Mouse (Mus musculus) kidney, postnatal 10 days (tissue): ENCODE results near the gene Grin3b.

ENCODE experiments used
- DNase-seq: peaks from one replicate; pipeline ENCODE4 v3.0.0; 2021; ENCODE audit warnings: mixed read lengths

Grin3b gene

DNA sequence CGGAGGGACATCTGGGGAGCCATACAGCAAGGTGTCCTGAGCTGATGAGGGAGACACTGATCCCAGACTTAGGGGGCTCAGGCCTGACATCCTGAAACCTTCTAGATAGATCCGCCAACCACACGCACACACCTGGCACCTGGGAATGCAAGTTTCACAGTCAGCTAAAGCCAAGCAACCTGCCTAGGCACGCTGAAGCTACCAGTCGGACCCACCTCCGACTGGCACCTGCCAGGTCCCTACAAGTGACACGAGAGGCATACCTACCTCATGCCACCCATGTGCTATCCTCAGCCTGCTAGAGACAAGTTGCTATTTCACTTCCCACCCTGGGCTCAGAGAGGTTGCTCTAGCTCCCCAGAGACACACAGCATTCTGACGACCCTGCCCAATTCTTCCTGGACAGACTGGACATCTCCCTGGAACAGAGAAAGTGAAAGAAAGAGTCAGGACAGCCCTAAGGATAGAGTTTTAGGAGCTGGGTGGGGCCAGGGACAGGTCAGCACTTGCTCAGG is 18.8 kb downstream of the Grin3b start:
- no peak for DNase-seq

DNA sequence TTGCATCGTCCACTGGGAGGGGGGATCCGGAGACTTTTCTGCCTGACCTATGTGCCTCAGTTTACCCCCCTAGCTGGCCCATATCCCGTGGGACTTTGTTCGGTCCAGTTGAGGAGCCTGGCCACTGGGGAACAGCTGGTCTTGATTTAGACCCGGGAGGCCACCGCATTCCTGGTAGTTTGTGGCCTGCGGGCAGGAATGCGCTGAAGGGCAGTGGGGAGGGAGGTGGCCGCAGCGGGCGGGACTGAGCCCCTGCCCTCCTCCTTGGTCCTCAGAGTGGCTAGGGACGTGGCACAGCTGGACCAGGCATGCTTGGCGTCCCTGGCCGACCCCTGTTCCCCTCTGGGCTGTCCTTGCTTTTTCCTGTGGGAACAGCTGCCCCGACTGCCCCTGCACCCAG is 19.4 kb downstream of the Grin3b start:
- DNase-seq, result peak; percentile 65

DNA sequence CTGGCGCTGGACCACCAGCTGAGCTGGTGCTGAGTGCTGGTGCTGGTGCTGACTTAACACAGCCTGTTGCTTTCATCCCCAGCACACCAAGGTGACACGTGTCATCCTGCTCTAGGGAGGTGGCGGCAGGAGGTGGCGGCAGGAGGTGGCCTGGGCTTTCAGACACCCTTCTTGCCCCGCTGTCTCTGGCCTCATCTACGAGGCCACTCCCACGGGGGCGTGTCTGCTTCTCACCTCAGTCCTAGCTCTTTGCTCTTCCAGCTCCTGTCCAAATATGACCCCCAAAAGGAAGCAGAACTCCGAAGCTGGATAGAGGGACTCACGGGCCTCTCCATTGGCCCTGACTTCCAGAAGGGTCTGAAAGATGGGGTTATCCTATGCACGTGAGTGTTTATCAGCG is 20.6 kb downstream of the Grin3b start:
- no peak for DNase-seq

DNA sequence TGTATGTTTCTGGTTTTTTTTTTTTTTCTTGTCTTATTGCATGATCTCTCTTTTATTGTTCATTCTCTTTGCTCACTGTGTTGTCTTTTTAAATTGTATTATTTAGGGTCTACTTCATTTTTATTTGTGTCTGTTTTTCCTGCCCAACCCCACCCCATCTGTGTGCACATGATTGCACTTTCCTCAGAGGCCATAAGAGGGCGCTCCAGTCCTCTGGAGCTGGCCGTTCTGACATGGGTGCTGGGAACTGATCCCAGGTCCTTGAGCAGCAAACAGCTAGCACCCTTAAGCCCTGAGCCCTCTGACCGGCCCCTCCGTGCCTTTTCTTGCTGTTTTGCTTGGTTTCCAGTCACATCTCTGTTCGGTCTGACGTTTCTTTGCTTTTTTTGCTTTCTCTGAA is 21.0 kb downstream of the Grin3b start:
- DNase-seq, result no peak

DNA sequence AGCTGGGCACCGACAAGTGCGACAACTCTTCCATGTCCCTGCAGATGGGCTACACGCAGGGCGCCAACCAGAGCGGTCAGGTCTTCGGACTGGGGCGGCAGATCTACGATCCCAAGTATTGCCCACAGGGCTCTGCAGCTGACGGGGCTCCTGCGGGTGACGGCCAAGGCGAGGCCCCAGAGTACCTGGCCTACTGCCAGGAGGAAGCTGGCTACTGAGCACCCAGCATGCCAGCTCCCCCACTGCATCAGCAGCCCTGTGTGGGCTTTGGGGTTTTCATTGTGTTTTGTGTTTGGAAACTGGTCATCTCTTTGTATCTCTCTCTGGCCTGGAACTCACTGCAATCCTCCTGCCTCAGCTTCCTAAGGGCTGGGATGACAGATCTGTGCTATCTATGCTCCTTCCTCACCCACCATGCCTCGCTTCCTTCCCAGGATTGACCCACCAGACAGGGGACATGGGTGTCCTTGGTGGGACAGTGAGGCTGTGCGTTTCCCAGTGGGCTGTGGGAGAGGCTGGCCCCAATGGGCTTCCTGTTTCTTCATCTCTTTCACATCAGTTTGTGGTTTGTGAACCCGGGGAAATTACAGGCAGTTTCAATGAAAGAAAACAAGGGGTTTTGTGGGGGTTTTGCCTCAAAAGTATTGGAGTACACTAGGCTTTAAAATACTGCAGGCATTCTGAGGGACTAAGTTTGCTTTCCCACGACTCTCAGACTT is 24.0 kb downstream of the Grin3b start:
- DNase-seq, result peak; percentile 71

DNA sequence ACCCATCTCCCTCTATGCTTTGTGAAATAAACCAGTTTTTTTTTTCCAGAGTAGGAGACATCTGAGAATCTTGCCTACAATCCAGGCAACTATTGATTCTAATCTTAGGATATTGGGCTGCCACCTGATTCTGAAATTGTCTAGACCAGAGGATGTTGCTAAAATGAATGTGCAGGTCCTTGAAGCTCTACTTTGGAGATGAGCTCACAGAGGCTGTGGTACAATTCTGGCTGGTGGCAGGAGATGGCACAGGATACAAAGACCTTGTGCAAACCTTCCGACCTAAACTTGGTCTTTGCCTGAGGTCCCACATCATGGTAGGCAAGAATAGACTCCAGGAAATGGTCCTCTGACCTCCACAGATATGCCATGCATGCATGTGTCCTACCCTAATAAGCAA is 25.1 kb downstream of the Grin3b start:
- DNase-seq, result no peak

DNA sequence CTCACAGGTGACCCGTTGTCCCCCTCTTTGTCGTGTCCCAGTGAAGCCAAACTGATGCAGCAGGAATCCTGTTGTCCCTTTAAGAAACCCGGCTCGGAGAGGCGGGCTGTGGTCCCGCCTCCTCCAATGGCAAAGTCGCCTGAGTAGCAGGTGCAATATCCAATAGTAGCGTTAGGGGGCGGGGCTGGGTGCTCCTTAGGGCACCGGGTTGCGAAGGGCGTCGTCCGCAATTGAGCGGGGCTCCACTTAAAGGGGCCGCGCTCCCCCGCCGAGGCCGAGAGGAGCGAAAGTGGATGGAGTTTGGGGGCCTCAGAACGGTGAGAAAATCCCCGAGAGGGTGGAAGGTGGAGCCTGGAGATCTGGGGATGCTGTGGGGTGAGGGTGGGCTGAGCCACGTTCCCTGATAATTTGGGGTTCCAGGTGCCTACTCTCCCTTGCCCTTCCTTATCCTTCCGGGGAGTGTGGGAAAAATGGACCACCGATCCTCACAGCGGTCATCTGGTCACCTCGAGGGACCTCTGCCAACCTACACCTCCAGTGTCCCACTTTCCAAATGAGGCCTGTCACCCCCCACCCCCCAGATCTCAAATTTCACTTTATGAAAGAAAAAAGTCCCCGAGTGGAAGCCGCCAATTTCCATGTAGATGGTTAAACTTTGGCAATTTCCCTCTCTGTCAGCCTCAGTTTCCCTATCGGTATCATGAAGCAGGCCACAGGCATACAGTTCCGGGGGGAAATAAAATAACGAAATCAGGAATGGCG is 25.9 kb downstream of the Grin3b start, which contains the start of gene Abca7:
Abca7 (plus strand) TSS at position 223 of the 762 bp plus-strand sequence.
- DNase-seq, result peak; percentile 99

DNA sequence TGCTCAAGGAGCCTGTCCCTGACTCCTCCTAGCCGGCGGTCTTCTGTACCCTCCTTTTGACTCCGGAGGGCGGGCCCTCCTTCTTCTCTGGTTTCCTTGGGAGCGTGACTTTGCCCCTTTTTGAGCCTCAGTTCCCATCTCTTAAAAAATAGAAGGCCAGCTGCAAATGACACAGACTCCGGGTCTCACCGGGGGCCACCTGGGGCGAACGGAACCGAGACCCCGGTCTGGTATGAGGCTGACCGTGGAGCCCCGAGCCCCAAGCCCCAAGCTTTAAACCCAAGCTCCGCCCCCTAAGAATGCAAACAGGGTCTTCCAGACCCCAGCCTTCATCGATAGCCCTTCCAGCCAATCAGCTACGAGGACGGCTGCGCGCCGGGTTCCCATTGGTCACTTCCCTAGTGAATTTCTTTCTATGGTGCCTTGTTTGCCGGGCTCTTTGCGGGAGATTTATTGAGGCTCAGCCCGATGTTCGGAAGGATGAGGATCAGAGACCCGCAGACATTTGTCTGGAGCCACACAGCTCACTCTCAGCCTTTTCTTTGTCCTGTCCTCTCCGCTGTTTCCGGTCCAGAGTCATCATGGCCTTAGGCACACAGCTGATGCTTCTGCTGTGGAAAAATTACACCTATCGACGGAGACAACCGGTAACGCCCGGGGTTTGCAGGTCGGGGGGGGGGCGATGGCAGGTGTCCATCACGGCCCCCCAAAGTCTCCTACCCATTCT is 26.7 kb downstream of the Grin3b start:
- peak; percentile 82 for DNase-seq

DNA sequence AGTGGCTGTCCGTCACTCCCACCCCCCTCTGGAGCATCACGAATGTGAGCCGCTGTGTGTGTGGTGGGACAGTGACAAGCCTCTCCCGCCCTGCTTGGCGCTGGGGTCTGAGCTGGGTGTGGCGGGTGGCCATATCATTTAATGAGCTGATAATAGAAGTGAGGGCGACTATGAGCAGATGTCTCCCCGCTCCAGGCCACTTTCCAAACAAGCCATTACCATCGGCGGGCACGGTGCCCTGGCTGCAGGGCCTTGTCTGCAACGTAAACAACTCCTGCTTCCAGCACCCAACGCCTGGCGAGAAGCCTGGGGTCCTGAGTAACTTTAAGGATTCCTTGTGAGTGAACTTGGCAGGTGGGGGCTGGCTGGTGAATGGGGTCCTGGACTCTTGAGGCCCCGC is 27.3 kb downstream of the Grin3b start:
- DNase-seq, result no peak

DNA sequence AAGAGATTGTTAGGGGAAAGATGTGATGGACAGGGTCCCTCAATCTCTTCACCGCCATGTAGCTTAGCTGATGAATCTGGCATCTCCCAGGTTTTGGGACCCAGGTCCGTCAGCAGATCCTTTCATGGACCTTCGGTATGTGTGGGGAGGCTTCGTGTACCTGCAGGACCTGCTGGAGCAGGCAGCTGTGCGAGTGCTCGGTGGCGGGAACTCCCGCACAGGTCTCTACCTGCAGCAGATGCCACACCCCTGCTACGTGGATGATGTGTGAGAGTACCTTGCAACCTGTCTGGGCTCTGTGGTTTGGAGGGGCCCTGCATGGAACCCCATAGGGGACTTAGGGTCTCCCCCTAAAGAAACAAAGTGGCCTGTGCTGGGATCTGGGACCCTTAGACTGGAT is 31.4 kb downstream of the Grin3b start:
- DNase-seq, result no peak

DNA sequence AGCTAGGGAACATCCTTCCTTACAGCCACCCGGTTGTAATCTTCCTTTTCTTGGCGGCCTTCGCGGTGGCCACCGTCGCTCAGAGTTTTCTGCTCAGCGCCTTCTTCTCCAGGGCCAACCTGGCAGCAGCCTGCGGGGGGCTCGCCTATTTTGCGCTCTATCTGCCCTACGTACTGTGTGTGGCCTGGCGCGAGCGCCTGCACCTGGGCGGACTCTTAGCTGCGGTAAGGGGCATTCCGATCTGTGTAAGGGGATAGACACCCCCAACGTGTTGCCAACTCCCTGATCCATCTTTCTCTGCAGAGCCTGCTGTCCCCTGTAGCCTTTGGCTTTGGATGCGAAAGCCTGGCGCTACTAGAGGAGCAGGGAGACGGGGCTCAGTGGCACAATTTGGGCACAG is 32.3 kb downstream of the Grin3b start:
- DNase-seq, result no peak

DNA sequence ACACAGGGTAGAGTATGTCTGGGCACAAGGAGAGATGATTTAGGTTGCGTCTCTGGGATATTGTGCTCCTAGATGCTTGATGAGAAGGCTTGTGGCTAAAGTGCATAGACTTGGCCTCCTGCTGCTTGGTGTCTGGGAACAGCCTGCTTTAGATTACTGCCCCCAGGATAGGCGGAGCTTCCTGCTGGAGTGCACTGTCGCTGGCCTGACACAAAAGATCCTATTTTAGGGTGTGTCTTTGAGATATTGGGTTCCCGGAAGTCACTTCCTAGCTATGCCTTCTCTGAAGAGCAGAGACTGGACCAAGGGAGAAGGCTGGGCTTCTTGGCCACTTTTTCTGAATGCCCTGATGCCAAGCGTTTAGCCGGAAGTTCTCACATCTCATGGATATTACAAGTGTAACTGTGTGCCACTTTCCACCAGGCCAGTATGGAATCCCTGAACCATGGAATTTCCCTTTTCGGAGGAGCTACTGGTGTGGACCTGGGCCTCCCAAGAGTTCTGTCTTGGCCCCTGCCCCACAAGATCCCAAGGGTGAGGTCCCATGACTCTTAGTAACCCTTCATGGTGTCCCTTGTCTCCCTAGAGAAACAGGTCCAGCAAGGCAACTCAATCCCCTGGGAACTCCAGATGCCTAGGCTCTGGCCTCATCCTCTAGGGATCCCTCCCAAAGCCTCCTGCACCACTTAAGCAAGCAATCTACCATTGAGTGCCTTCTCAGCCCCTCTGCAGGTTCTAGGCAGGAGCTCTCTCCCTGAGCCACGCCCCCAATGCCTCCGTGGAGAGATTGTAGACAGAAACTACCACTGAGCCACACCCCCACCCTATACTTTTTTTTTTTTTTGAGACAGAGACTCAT is 33.1 kb downstream of the Grin3b start:
- peak; percentile 42 for DNase-seq

DNA sequence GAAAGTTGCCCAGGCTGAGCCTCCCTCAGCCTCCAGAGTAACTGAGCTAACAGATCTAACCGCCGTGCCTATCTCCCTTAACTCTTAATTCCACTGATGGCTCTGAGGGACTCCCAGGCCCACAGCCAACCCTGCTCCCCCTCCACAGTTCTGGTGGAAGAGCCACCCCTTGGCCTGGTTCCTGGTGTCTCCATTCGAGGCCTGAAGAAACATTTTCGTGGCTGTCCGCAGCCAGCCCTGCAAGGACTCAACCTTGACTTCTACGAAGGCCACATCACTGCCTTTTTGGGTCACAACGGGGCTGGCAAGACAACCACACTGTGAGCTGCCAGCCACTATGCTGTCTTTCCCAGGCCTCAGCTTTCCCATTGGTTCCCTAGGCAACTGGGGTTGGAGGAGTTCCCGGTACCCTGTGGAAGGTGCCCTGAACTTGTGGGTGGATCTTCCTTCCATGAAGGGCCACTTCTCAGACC is 33.8 kb downstream of the Grin3b start:
- DNase-seq, result no peak

DNA sequence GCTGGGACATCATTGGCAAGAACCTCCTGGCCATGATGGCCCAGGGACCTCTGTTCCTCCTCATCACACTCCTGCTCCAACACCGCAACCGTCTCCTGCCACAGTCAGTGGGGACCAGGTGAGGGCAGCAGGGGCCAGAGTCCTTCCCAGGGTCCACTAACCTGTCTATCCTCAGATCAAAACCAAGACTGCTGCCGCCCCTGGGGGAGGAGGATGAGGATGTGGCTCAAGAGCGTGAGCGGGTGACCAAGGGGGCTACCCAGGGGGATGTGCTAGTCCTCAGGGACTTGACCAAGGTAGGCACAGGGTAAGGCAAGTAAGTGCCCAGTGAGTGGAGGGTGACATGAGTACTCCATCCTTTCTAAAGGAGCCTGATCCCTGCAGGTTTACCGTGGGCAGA is 41.2 kb downstream of the Grin3b start:
- no peak for DNase-seq

DNA sequence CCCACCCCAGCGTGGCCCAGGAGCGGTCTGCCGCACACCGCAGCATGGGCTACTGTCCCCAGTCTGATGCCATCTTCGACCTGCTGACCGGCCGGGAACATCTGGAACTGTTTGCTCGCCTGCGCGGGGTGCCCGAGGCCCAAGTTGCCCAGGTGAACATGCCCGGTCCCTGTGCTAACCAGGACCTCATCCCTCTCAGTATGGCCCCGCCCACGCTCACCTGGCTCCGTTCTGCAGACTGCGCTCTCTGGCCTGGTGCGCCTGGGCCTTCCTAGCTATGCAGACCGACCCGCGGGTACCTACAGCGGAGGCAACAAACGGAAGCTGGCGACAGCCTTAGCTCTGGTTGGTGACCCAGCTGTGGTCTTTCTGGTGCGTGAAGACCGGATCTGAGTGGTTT is 43.1 kb downstream of the Grin3b start:
- no peak for DNase-seq

DNA sequence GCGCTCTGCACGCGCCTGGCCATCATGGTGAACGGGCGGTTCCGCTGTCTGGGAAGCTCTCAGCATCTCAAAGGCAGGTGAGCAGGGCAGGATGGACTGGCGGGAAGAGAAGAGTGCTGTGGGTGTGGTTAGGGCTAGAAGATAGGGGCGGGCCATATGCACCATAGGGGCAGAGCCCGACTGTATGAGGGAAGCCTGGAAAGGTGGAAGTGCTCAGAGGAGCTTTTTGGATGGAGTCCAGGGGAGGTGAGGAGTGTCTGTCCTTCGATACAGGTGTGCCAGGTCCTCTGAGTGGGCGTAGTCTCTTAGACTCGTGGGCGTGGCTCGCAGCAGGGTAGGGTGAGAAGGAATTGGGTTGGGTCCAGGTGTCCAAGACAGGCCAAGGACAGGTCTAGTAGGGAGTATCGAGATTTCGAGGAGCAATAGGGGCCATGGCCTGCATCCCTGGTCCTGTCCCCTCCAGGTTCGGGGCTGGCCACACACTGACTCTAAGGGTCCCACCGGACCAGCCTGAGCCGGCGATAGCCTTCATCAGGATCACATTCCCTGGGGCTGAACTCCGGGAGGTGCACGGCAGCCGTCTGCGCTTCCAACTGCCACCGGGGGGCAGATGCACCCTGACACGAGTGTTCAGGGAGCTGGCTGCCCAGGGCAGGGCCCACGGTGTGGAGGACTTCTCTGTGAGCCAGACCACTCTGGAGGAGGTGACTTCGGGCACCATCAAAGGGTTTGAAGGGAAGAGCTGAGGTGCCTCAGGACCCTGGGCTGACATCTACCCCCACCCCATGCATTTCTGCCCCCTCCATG is 44.2 kb downstream of the Grin3b start:
- DNase-seq, result no peak

DNA sequence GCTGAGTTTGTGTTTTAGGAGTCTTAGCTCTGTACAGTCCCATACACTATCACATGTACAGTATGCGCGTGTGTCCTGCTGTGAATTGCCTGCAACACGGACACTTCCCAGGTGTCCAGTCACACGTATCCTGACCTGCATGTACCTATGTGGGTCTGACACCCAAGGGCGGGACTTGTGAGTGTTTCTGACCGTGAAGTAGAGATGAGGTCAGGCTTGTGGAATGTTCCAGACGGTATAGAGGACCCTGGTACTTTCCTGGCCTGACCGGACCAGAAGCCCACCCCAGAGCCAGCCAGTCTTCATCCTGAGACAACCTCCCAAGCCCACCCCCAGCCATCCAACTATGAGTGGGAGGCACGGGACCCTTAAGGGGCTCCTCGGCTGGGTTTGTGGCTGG is 45.1 kb downstream of the Grin3b start:
- no peak for DNase-seq

DNA sequence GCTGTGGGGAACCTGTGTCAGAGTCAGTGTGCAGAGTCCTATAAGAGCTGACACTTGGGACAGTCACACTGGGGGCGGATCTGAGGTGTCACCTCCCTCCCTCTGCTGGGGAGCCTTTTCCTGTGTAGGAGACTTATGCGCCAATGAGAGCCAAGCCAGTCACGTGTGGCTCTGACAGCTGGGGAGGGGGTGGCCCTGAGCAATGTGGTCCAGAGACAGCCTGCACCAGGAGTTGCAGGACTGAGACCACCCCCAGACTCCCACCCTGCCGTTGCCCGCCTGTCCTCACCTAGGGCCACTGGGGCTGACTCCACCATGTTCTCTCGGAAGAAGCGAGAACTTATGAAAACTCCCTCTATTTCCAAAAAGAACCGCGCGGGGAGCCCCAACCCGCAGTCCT is 46.0 kb downstream of the Grin3b start, which contains the start of gene Arhgap45:
Arhgap45 (plus strand) TSS at position 143 of the 400 bp plus-strand sequence.
- DNase-seq, result no peak

DNA sequence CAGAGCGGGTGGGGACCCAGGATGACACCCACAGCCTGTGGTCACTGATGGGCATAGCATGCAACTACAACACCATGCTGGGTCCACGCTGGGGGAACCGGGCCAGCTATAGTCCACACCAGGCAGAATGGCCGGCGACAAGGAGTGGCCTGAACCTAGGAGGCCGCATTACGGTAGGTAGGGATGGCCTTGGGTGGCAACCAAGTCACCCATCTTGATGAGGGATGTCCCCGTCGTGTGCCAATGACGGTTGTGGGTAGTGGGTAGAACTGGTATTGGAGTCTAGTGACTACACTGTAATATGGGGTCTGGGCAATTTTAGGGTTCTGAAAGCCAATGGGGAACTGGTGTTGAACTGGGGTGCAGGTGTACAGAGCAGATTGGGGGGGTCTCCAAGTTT is 46.4 kb downstream of the Grin3b start:
- no peak for DNase-seq

DNA sequence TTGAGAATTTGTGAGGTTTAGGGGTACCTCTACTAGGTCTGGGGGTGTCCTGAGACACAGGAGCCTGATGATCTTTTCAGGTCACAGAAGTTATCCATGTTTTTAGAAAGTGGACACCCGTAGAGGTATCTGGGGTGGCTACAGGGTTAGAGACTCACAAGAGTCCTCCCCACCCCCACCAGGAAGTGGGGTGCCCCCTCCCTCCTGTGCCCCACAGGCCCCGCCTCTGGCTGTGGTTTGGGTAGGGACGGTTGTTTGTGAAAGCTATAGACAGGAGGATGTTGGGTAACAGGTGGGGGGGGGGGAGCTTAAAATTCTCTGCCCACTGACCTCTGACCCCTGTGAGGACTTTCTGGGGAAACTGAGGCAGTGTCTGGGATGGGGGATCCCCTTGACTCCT is 46.8 kb downstream of the Grin3b start:
- no peak for DNase-seq

DNA sequence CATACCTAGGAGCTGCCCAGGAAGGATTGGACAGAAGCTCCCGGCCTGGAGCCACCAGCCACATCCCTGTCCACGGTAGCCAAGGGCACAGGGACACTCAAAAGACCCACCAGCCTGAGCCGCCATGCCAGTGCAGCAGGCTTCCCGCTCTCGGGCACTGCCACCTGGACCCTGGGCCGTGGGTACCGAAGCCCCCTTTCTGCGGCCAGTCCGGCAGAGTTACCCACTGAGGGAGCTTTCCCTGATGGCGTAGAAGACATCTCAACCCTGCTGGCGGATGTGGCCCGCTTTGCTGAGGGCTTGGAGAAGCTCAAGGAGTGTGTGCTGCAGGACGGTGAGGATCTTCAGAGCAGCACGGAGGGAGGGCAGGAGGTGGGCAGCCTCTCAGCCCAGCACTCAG is 47.3 kb downstream of the Grin3b start:
- no peak for DNase-seq
